Mouse (Mus musculus): ENCODE data around the gene Insl3.

DNA sequence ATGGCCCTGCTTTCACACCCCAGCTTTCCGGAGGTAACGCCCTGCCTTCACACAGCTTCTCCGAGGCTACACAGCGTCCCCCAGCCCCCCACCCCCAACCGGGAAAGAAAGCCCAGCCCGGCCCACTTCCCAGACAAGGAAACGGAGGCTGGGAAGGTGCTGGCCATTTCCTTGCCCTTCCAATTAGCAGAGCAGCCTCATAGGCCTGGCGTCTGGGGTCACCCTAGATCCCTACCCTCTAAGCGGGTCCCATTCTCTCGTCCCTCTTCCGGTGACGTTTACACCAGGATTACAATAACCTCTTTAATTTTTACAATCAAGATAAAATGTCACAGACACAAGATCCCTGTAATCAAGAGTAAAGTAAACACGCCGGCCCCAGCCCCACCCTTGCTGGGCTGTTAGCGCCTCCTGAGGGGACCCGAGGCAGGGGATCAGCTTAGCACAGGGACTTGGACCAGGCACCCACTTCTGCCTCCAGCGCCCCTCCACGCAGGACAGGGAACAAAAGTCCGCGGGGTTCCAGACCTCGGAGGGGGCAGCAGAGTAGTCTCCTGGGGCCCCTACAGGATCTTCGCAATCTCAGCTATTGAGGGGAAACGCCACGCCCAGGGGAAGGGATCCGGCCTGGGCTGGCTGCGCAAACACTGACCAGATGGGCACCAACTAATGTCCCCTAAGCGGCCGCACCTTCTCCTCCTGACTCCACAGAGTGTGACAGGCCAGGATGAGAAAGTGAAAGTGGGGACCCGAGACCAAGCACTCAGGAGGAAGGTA, 11.7 kb downstream of the Insl3 start:
- no peak for TF ChIP-seq POLR2A (IDR thresholded peaks at IDR 0.05; ENCODE audit: borderline replicate concordance, low read depth, low read length)
- TF ChIP-seq CTCF (IDR thresholded peaks at IDR 0.05; ENCODE audit: low read depth, low read length) = no peak

All from bone marrow macrophage, adult 2 months (primary cell).